In the genomic region with DNA sequence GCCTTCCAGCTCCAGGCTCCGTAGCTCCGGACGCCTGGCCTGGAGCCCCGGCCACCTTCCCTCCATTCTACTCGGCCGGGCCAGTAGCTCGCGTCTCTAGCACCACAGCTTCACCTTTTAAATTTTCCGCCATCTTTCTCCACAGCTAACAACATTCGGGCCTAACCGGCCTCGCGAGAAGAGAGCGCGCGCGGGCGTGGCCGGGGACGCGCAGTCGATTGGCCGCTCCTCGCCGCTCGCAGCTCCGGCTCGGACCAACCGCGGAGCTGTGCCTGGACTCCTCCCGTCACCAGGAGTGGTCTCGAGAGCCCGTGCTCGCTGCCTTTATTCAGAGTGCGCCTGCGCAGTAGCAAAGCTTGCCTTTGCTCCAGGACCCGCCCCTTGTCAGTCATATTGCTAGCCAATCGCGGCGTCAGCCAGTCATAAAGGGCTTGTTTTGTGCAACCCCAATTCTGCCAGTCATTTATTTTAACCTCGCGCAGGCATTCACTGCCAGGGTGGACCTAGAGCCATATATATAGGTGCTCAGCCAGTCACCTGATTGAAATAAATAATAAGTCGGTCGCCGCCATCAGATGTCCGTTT, we compare ENCODE assay signal across 8 mouse cellular contexts. TPM values are rescaled to one million over a fixed set of nuclear protein-coding genes. Genes with fewer than 3 reads are reported as not detected.
A peak's percentile ranks its signal among the peaks of the same experiment; 100 is the strongest.
DNase-seq lines count a peak whose midpoint lies in the region; ATAC-seq and TF ChIP-seq lines count a peak whose summit lies in the region.

A gene (minus strand): TSS at position 331 of the 585 bp plus-strand sequence.

- peak; percentile 32; the same call in 1 of the 2 replicates for TF ChIP-seq POLR2A in olfactory bulb, adult 2 months (IDR thresholded peaks at IDR 0.05; ENCODE audit: insufficient read depth, low read depth, low read length)
- TF ChIP-seq POLR2A in thymus, adult 2 months (IDR thresholded peaks at IDR 0.05; ENCODE audit: control insufficient read depth, extremely low read depth, insufficient read depth, low read length, poor library complexity) = no peak

- peak within 1 kb of the TSS; percentile 74 for H3K4me3 ChIP-seq in G1E (ENCODE audit: low read depth, low read length)
- H3K4me3 ChIP-seq in forebrain, embryonic 16.5 days (replicated peaks; ENCODE audit: low read length) = peak within 1 kb of the TSS; percentile 59
- H3K4me3 ChIP-seq in layer of hippocampus, adult 2 months = peak within 1 kb of the TSS; percentile 57
- peak within 1 kb of the TSS; percentile 58 for H3K4me3 ChIP-seq in lung, embryonic 14.5 days (ENCODE audit: low read depth, low read length)
- H3K4me3 ChIP-seq in olfactory bulb, adult 2 months (ENCODE audit: insufficient read depth, low read depth, low read length) = peak within 1 kb of the TSS; percentile 82
- H3K4me3 ChIP-seq in thymus, adult 2 months (ENCODE audit: control insufficient read depth, insufficient read depth, low read length) = peak within 1 kb of the TSS; percentile 63

- H3K4me1 ChIP-seq in G1E (ENCODE audit: insufficient read depth, low read depth, low read length) = peaks cover 23% of the 10 kb centered on the region
- H3K4me1 ChIP-seq in forebrain, embryonic 16.5 days (replicated peaks; ENCODE audit: control insufficient read depth, insufficient read depth, low read length) = no peaks in the 10 kb centered on the region; the same call in 1 of the 2 replicates
- no peaks in the 10 kb centered on the region; the same call in 1 of the 2 replicates for H3K4me1 ChIP-seq in lung, embryonic 14.5 days (ENCODE audit: insufficient read depth)
- peaks cover 3% of the 10 kb centered on the region for H3K4me1 ChIP-seq in olfactory bulb, adult 2 months (ENCODE audit: control insufficient read depth, insufficient read depth, low read length)
- H3K4me1 ChIP-seq in thymus, adult 2 months (replicated peaks; ENCODE audit: control insufficient read depth, insufficient read depth, low read length) = peaks cover 5% of the 10 kb centered on the region

- intact Hi-C loops in heart, postnatal 36 days (cut with DNase I) = loop anchor here (5.0 to 10.0 kb wide), 2 partner anchors 172 to 180 kb away; a partner anchor contains a TSS

- no peaks in the 10 kb centered on the region for H3K27me3 ChIP-seq in G1E (ENCODE audit: insufficient read depth, low read length)
- no peaks in the 10 kb centered on the region for H3K27me3 ChIP-seq in forebrain, embryonic 16.5 days (replicated peaks; ENCODE audit: control insufficient read depth, insufficient read depth, low read length)
- H3K27me3 ChIP-seq in lung, embryonic 14.5 days (ENCODE audit: insufficient read depth, low read length) = no peaks in the 10 kb centered on the region
- no peaks in the 10 kb centered on the region for H3K27me3 ChIP-seq in thymus, adult 2 months (ENCODE audit: control insufficient read depth, insufficient read depth, low read length)

- peak; percentile 66 for DNase-seq in G1E (ENCODE audit: low spot score)
- peak; percentile 88 to 96 for DNase-seq in cerebellum, adult 18-20 months
- DNase-seq in heart, postnatal 36 days = peak; percentile 86 to 87
- DNase-seq in layer of hippocampus, adult 2 months (ENCODE audit: low spot score in 2 of 2) = peak; percentile 83 to 95
- peak; percentile 95 for DNase-seq in lung, embryonic 14.5 days
- peak; percentile 86 for DNase-seq in thymus, adult 2 months

- peak within 1 kb of the TSS; percentile 53 for H3K9ac ChIP-seq in forebrain, embryonic 16.5 days (replicated peaks; ENCODE audit: low read depth, low read length)
- peak within 1 kb of the TSS; percentile 71 for H3K9ac ChIP-seq in lung, embryonic 14.5 days

- peaks cover 30% of the 10 kb centered on the region for H3K36me3 ChIP-seq in G1E (replicated peaks)
- 0 out of 2 replicates have a peak, but pooled peaks cover 3% of the 10 kb centered on the region for H3K36me3 ChIP-seq in forebrain, embryonic 16.5 days (ENCODE audit: control insufficient read depth, insufficient read depth)
- peaks cover 20% of the 10 kb centered on the region for H3K36me3 ChIP-seq in lung, embryonic 14.5 days (ENCODE audit: insufficient read depth)
- H3K36me3 ChIP-seq in thymus, adult 2 months (ENCODE audit: control insufficient read depth, insufficient read depth, low read length) = peaks cover 13% of the 10 kb centered on the region

- peak within 1 kb of the TSS; percentile 84 for H3K27ac ChIP-seq in forebrain, embryonic 16.5 days (ENCODE audit: low read length)
- peak within 1 kb of the TSS; percentile 90 for H3K27ac ChIP-seq in layer of hippocampus, adult 2 months
- H3K27ac ChIP-seq in lung, embryonic 14.5 days (ENCODE audit: low read depth) = peak within 1 kb of the TSS; percentile 92
- H3K27ac ChIP-seq in olfactory bulb, adult 2 months (ENCODE audit: insufficient read depth, low read depth, low read length) = peak within 1 kb of the TSS; percentile 80
- peak within 1 kb of the TSS; percentile 46; the same call in 1 of the 2 replicates for H3K27ac ChIP-seq in thymus, adult 2 months (ENCODE audit: control insufficient read depth, insufficient read depth, low read length)

- WGBS in forebrain, embryonic 16.5 days = 15% methylated on average over 41 of the region's 46 CpGs
- WGBS in lung, embryonic 14.5 days = 7% methylated on average over 46 of the region's 46 CpGs
- WGBS in olfactory bulb, adult 2 months = 17% methylated on average over 46 of the region's 46 CpGs
- under 1% methylated on average over 46 of the region's 46 CpGs for WGBS in thymus, adult 2 months

- H3K4me2 ChIP-seq in forebrain, embryonic 16.5 days (ENCODE audit: low read length) = peak within 1 kb of the TSS; percentile 59
- H3K4me2 ChIP-seq in lung, embryonic 14.5 days = peak within 1 kb of the TSS; percentile 61

- no peaks in the 10 kb centered on the region for H3K9me3 ChIP-seq in G1E (replicated peaks)
- H3K9me3 ChIP-seq in forebrain, embryonic 16.5 days (ENCODE audit: control insufficient read depth, low read length) = no peaks in the 10 kb centered on the region
- H3K9me3 ChIP-seq in lung, embryonic 14.5 days (ENCODE audit: low read depth, low read length) = no peaks in the 10 kb centered on the region

- ATAC-seq in G1E (ENCODE audit: extremely low read depth, insufficient number of reproducible peaks, low FRiP score, poor library complexity, severe bottlenecking) = peak; percentile 90
- peak; percentile 97 for ATAC-seq in forebrain, embryonic 16.5 days
- ATAC-seq in lung, embryonic 14.5 days (ENCODE audit: insufficient read depth) = peak; percentile 99

- TF ChIP-seq CTCF in G1E (IDR thresholded peaks at IDR 0.05; ENCODE audit: low read depth, low read length) = no peak
- no peak for TF ChIP-seq CTCF in layer of hippocampus, adult 2 months (conservative IDR thresholded peaks at IDR 0.05)
- TF ChIP-seq CTCF in lung, embryonic 14.5 days (IDR thresholded peaks at IDR 0.05; ENCODE audit: low read depth) = no peak
- no peak for TF ChIP-seq CTCF in olfactory bulb, adult 2 months (IDR thresholded peaks at IDR 0.05; ENCODE audit: insufficient read depth, low read depth, low read length)
- no peak for TF ChIP-seq CTCF in thymus, adult 2 months (IDR thresholded peaks at IDR 0.05; ENCODE audit: borderline replicate concordance, control insufficient read depth, extremely low read depth, insufficient read depth, low read length, poor library complexity)

RNA-seq across cellular contexts. Expression of the gene that starts here (rescaled TPM):
- 64.5 and 66.6 TPM in 2 replicates for total RNA-seq in G1E (2014; fragmentation: Nextera tagmentation)
- 69.7 and 70.5 TPM in 2 replicates for total RNA-seq in G1E (2017)
- 15.0 and 23.6 TPM in 2 replicates for polyA plus RNA-seq in G1E (2012)
- 48.1 and 48.6 TPM in 2 replicates for polyA plus RNA-seq in forebrain, embryonic 16.5 days (2015; fragmentation: Nextera tagmentation; extraction: Ambion mirVana)
- total RNA-seq in heart, postnatal 36 days (2021) = 1 to 10 TPM; 4.8 to 5.1 TPM
- total RNA-seq in layer of hippocampus, adult 2 months (2021) = 10 to 100 TPM; 20.2 to 20.3 TPM
- 71.6 and 74.3 TPM in 2 replicates for polyA plus RNA-seq in lung, embryonic 14.5 days (2014; fragmentation: Nextera tagmentation; extraction: Ambion mirVana)
- not detected in 2 replicates for polyA plus RNA-seq in olfactory bulb, adult 2 months (2012; ENCODE audit: insufficient read depth, insufficient read length, low replicate concordance, missing spikeins)
- 69.4 and 74.6 TPM in 2 replicates for polyA plus RNA-seq in thymus, adult 2 months (2012; rRNA removed)

Comparison
In these comparisons a context has a peak if more than half of its experiments do, and no peak if none do; other contexts are left out.
1. Peak in every context shown above with its lines: DNase-seq, ATAC-seq, H3K4me3 ChIP-seq and H3K27ac ChIP-seq.
2. RNA of the gene that starts here (polyA plus RNA-seq): 71.6 to 74.3 TPM in lung, embryonic 14.5 days, 69.4 to 74.6 TPM in thymus, adult 2 months, 48.1 to 48.6 TPM in forebrain, embryonic 16.5 days and 15.0 to 23.6 TPM in G1E; not detected in olfactory bulb, adult 2 months; every median in the first group is over 10 times any median in the second.